Mouse (Mus musculus) gonadal fat pad, adult 2 months (tissue): ENCODE measurements around the gene Pbsn. TPM values are rescaled to one million over a fixed set of nuclear protein-coding genes. Genes with fewer than 3 reads are reported as not detected.
"Not testable (repeated sequence)": the region's sequence is repeated elsewhere in the genome, so short reads cannot be mapped to it uniquely, and the experiment has no call there.

ENCODE experiments used
- DNase-seq: peaks from one replicate; pipeline ENCODE4 v3.0.0-alpha.2; 2012; ENCODE audit warnings: low read depth
- polyA plus RNA-seq: library from polyadenylated mRNA; depleted of rRNA; stranded (reverse); fragments of >200 nt; gene quantifications from 2 replicates; pipeline ENCODE4 v1.2.3, GENCODE M21; 2012; rRNA removed

Gene Pbsn
- not detected in 2 replicates for polyA plus RNA-seq

- DNase-seq = no peak
Observed at GRCm38 (mm10) chrX:77853523-77853922, at the start of gene Pbsn. Gene Pbsn, minus strand, starts transcription at chrX:77853623.

- not testable (repeated sequence) for DNase-seq
Observed at GRCm38 (mm10) chrX:77880033-77880432, 26.6 kb upstream of the Pbsn start.

GRCm38 (mm10) chrX:77864458-77864857, 11.0 kb upstream of the Pbsn start, which contains the start of gene Gm14744:
Gene Gm14744, plus strand, starts transcription at chrX:77864758.
- DNase-seq = not testable (repeated sequence)

GRCm38 (mm10) chrX:77812031-77812430, 41.4 kb downstream of the Pbsn start:
- DNase-seq = no peak

GRCm38 (mm10) chrX:77810608-77811206, 42.7 kb downstream of the Pbsn start:
- DNase-seq = no peak

- no peak for DNase-seq
Observed at GRCm38 (mm10) chrX:77808602-77809001, 44.8 kb downstream of the Pbsn start.

GRCm38 (mm10) chrX:77802293-77802692, 51.1 kb downstream of the Pbsn start:
- no peak for DNase-seq

GRCm38 (mm10) chrX:77801543-77801942, 51.9 kb downstream of the Pbsn start:
- DNase-seq = no peak

GRCm38 (mm10) chrX:77799554-77799953, 53.9 kb downstream of the Pbsn start:
- DNase-seq = no peak

GRCm38 (mm10) chrX:77797801-77798200, 55.6 kb downstream of the Pbsn start:
- no peak for DNase-seq

GRCm38 (mm10) chrX:77796916-77797315, 56.5 kb downstream of the Pbsn start:
- no peak for DNase-seq

- no peak for DNase-seq
Observed at GRCm38 (mm10) chrX:77796238-77796835, 57.1 kb downstream of the Pbsn start, which contains the start of gene Prkx. Gene Prkx, minus strand, starts transcription at chrX:77796278.

GRCm38 (mm10) chrX:77795858-77796174, 57.6 kb downstream of the Pbsn start:
- no peak for DNase-seq

- no peak for DNase-seq
Observed at GRCm38 (mm10) chrX:77794962-77795857, 58.2 kb downstream of the Pbsn start.

GRCm38 (mm10) chrX:77788675-77789074, 64.7 kb downstream of the Pbsn start:
- DNase-seq = no peak

Other genes with a start within 250 kb of the Pbsn start
- 9.7 and 12.0 TPM in 2 replicates for gene Prkx, start 57.3 kb downstream of the Pbsn start, polyA plus RNA-seq
- gene Gm14744, start 11.1 kb upstream of the Pbsn start, polyA plus RNA-seq = 0.36 and 0.44 TPM in 2 replicates
- gene 5430402E10Rik, start 71.4 kb upstream of the Pbsn start, polyA plus RNA-seq = not detected in 2 replicates
- gene Obp1a, start 237.8 kb upstream of the Pbsn start, polyA plus RNA-seq = not detected in 2 replicates